Mouse (Mus musculus) MEL (cell line): ENCODE results near the gene Sh2d3c. TPM values are rescaled to one million over a fixed set of nuclear protein-coding genes. Genes with fewer than 3 reads are reported as not detected.

Experiments
- DNase-seq: peaks from one replicate; pipeline ENCODE4 v3.0.0; 2011; ENCODE audit warnings: low read depth, low spot score
- H3K27ac ChIP-seq: 2 replicates; pipeline ENCODE4 v1.5.1; 2012; ENCODE audit warnings: low read depth, mild to moderate bottlenecking, control low read depth, low read length, moderate library complexity; ENCODE audit not compliant: control insufficient read depth
- H3K27me3 ChIP-seq, 2 experiments: fragments of 150-350 bp in 1 of 2; sonication (generic) in 1 of 2; 2 replicates each; pipeline ENCODE4 v1.6.1; 2012; ENCODE audit warnings: low read length in 2 of 2, mild to moderate bottlenecking in 2 of 2, improper control_type of control experiment in 1 of 2, moderate library complexity in 1 of 2; ENCODE audit not compliant: insufficient read depth in 2 of 2, control insufficient read depth in 1 of 2
- H3K36me3 ChIP-seq, 2 experiments: 2 replicates each; pipeline ENCODE4 v1.6.1; 2012 to 2014; ENCODE audit warnings: low read length in 2 of 2, improper control_type of control experiment in 1 of 2, inconsistent platforms in 1 of 2, mild to moderate bottlenecking in 1 of 2; ENCODE audit not compliant: insufficient read depth in 2 of 2, control insufficient read depth in 1 of 2
- H3K4me1 ChIP-seq, 2 experiments: fragments of 150-350 bp in 1 of 2; sonication (generic) in 1 of 2; 2 replicates each; pipeline ENCODE4 v1.6.1; 2012; ENCODE audit warnings: low read length in 2 of 2, improper control_type of control experiment in 1 of 2, mild to moderate bottlenecking in 1 of 2; ENCODE audit not compliant: insufficient read depth in 2 of 2, control insufficient read depth in 1 of 2
- H3K4me3 ChIP-seq, 2 experiments: fragments of 150-350 bp in 1 of 2; sonication (generic) in 1 of 2; 2 replicates each; pipeline ENCODE4 v1.5.1; 2012; ENCODE audit warnings: low read depth in 2 of 2, low read length in 2 of 2, mild to moderate bottlenecking in 2 of 2, moderate library complexity in 2 of 2, control low read depth in 1 of 2, improper control_type of control experiment in 1 of 2; ENCODE audit not compliant: control insufficient read depth in 1 of 2, insufficient read depth in 1 of 2
- H3K79me2 ChIP-seq: 2 replicates; pipeline ENCODE4 v1.6.1; 2012; ENCODE audit warnings: mild to moderate bottlenecking, low read length, moderate library complexity; ENCODE audit not compliant: control insufficient read depth, poor library complexity, insufficient read depth
- H3K9ac ChIP-seq: 2 replicates; pipeline ENCODE4 v1.6.1; 2012; ENCODE audit warnings: low read depth, mild to moderate bottlenecking, control low read depth, low read length, moderate library complexity; ENCODE audit not compliant: control insufficient read depth, poor library complexity, severe bottlenecking
- H3K9me3 ChIP-seq: fragments of 150-350 bp; sonication (generic); replicated peaks from 2 replicates; pipeline ENCODE4 v1.6.1; 2012; ENCODE audit warnings: mild to moderate bottlenecking, low read length, improper control_type of control experiment, moderate library complexity; ENCODE audit not compliant: insufficient read depth
- BHLHE40 ChIP-seq: IDR thresholded peaks from 2 replicates; pipeline ENCODE4 v1.6.1; 2012; ENCODE audit warnings: low read depth, mild to moderate bottlenecking, inconsistent platforms, low read length, improper control_type of control experiment, borderline replicate concordance
- CHD1 ChIP-seq: IDR thresholded peaks from 2 replicates; pipeline ENCODE4 v1.6.1; 2012; ENCODE audit warnings: low read depth, mild to moderate bottlenecking, inconsistent platforms, low read length, improper control_type of control experiment
- CHD2 ChIP-seq: IDR thresholded peaks from 2 replicates; pipeline ENCODE4 v1.6.1; 2011; ENCODE audit warnings: low read length, improper control_type of control experiment
- CTCF ChIP-seq, 3 experiments: IDR thresholded peaks in 2 of 3; conservative IDR thresholded peaks in 1 of 3; 2 replicates each; pipeline ENCODE4 v1.5.1; 2011 to 2012; ENCODE audit warnings: low read length in 3 of 3, low read depth in 2 of 3, mild to moderate bottlenecking in 2 of 3, improper control_type of control experiment in 1 of 3, inconsistent platforms in 1 of 3, mixed read lengths in 1 of 3, moderate library complexity in 1 of 3; ENCODE audit not compliant: control insufficient read depth in 1 of 3, insufficient read depth in 1 of 3, poor library complexity in 1 of 3, severe bottlenecking in 1 of 3
- E2F4 ChIP-seq: IDR thresholded peaks from 2 replicates; pipeline ENCODE4 v1.6.1; 2011; ENCODE audit warnings: low read depth, low read length, improper control_type of control experiment, borderline replicate concordance
- ELF1 ChIP-seq: IDR thresholded peaks from 2 replicates; pipeline ENCODE4 v1.6.1; 2014; ENCODE audit warnings: low read depth, mild to moderate bottlenecking, inconsistent platforms, low read length, improper control_type of control experiment, moderate library complexity
- EP300 ChIP-seq, 2 experiments: IDR thresholded peaks; 2 replicates each; pipeline ENCODE4 v1.6.1; 2011; ENCODE audit warnings: improper control_type of control experiment in 2 of 2, low read length in 2 of 2, low read depth in 1 of 2, mild to moderate bottlenecking in 1 of 2
- ETS1 ChIP-seq: IDR thresholded peaks from 2 replicates; pipeline ENCODE4 v1.6.1; 2012; ENCODE audit warnings: low read depth, mild to moderate bottlenecking, inconsistent platforms, low read length, improper control_type of control experiment, moderate library complexity
- GABPA ChIP-seq: IDR thresholded peaks from 2 replicates; pipeline ENCODE4 v1.6.1; 2012; ENCODE audit warnings: low read depth, mild to moderate bottlenecking, inconsistent platforms, low read length, improper control_type of control experiment, moderate library complexity
- GATA1 ChIP-seq: IDR thresholded peaks from 2 replicates; pipeline ENCODE4 v1.6.1; 2011; ENCODE audit warnings: low read depth, low read length, improper control_type of control experiment
- HCFC1 ChIP-seq: IDR thresholded peaks from 2 replicates; pipeline ENCODE4 v1.6.1; 2012; ENCODE audit warnings: low read depth, mild to moderate bottlenecking, inconsistent platforms, low read length, improper control_type of control experiment, moderate library complexity
- JUND ChIP-seq: IDR thresholded peaks from 2 replicates; pipeline ENCODE4 v1.6.1; 2011; ENCODE audit warnings: low read depth, mild to moderate bottlenecking, improper control_type of control experiment, low read length
- MAFK ChIP-seq: IDR thresholded peaks from 2 replicates; pipeline ENCODE4 v1.6.1; 2011; ENCODE audit warnings: low read depth, mild to moderate bottlenecking, low read length, improper control_type of control experiment, borderline replicate concordance
- MAX ChIP-seq: IDR thresholded peaks from 2 replicates; pipeline ENCODE4 v1.6.1; 2011; ENCODE audit warnings: low read length, improper control_type of control experiment
- MAZ ChIP-seq: IDR thresholded peaks from 2 replicates; pipeline ENCODE4 v1.6.1; 2012; ENCODE audit warnings: low read depth, mild to moderate bottlenecking, inconsistent platforms, low read length, improper control_type of control experiment
- MEF2A ChIP-seq: IDR thresholded peaks from 2 replicates; pipeline ENCODE4 v1.6.1; 2014; ENCODE audit warnings: low read depth, mild to moderate bottlenecking, inconsistent platforms, low read length, improper control_type of control experiment; ENCODE audit not compliant: poor library complexity, insufficient replicate concordance, severe bottlenecking; ENCODE audit errors: extremely low read depth
- MXI1 ChIP-seq: IDR thresholded peaks from 2 replicates; pipeline ENCODE4 v1.6.1; 2011; ENCODE audit warnings: mild to moderate bottlenecking, low read depth, low read length, improper control_type of control experiment
- MYB ChIP-seq: IDR thresholded peaks from 2 replicates; pipeline ENCODE4 v1.6.1; 2011; ENCODE audit warnings: mild to moderate bottlenecking, low read depth, low read length, improper control_type of control experiment
- MYC ChIP-seq: IDR thresholded peaks from 2 replicates; pipeline ENCODE4 v1.6.1; 2011; ENCODE audit warnings: low read depth, mild to moderate bottlenecking, low read length, improper control_type of control experiment, moderate library complexity
- NELFE ChIP-seq: IDR thresholded peaks from 2 replicates; pipeline ENCODE4 v1.6.1; 2011; ENCODE audit warnings: low read depth, low read length, improper control_type of control experiment
- NRF1 ChIP-seq: IDR thresholded peaks from 2 replicates; pipeline ENCODE4 v1.6.1; 2014; ENCODE audit warnings: low read depth, mild to moderate bottlenecking, inconsistent platforms, low read length, improper control_type of control experiment, moderate library complexity; ENCODE audit not compliant: poor library complexity, insufficient read depth, severe bottlenecking
- POLR2A ChIP-seq, 2 experiments: IDR thresholded peaks; 2 replicates each; pipeline ENCODE4 v1.6.1; 2011 to 2012; ENCODE audit warnings: low read length in 2 of 2, mild to moderate bottlenecking in 2 of 2, control low read depth in 1 of 2, improper control_type of control experiment in 1 of 2, low read depth in 1 of 2, moderate library complexity in 1 of 2; ENCODE audit not compliant: control insufficient read depth in 1 of 2, insufficient read depth in 1 of 2, poor library complexity in 1 of 2
- POLR2AphosphoS2 ChIP-seq: IDR thresholded peaks from 2 replicates; pipeline ENCODE4 v1.6.1; 2011; ENCODE audit warnings: low read length, improper control_type of control experiment
- RAD21 ChIP-seq: IDR thresholded peaks from 2 replicates; pipeline ENCODE4 v1.6.1; 2011; ENCODE audit warnings: mild to moderate bottlenecking, low read depth, low read length, improper control_type of control experiment
- RCOR1 ChIP-seq: IDR thresholded peaks from 2 replicates; pipeline ENCODE4 v1.6.1; 2012; ENCODE audit warnings: low read depth, mild to moderate bottlenecking, inconsistent platforms, low read length, improper control_type of control experiment
- SIN3A ChIP-seq: IDR thresholded peaks from 2 replicates; pipeline ENCODE4 v1.6.1; 2012; ENCODE audit warnings: low read length, improper control_type of control experiment, inconsistent platforms
- SMC3 ChIP-seq: IDR thresholded peaks from 2 replicates; pipeline ENCODE4 v1.6.1; 2011; ENCODE audit warnings: low read depth, low read length, improper control_type of control experiment
- TAL1 ChIP-seq: IDR thresholded peaks from 2 replicates; pipeline ENCODE4 v1.6.1; 2012; ENCODE audit warnings: mild to moderate bottlenecking, inconsistent platforms, low read length, moderate library complexity, mixed read lengths
- TBP ChIP-seq: IDR thresholded peaks from 2 replicates; pipeline ENCODE4 v1.8.0; 2011; ENCODE audit warnings: low read depth, low read length, improper control_type of control experiment
- TCF12 ChIP-seq: IDR thresholded peaks from 2 replicates; pipeline ENCODE4 v1.6.1; 2014; ENCODE audit warnings: low read depth, mild to moderate bottlenecking, inconsistent platforms, low read length, improper control_type of control experiment, moderate library complexity
- USF1 ChIP-seq: IDR thresholded peaks from 2 replicates; pipeline ENCODE4 v1.6.1; 2014; ENCODE audit warnings: low read depth, mild to moderate bottlenecking, inconsistent platforms, low read length, improper control_type of control experiment, moderate library complexity
- USF2 ChIP-seq, 2 experiments: IDR thresholded peaks; 2 replicates each; pipeline ENCODE4 v1.6.1; 2011 to 2012; ENCODE audit warnings: improper control_type of control experiment in 2 of 2, low read length in 2 of 2, borderline replicate concordance in 1 of 2, inconsistent platforms in 1 of 2, low read depth in 1 of 2, mild to moderate bottlenecking in 1 of 2; ENCODE audit not compliant: insufficient read depth in 1 of 2
- ZC3H11A ChIP-seq: IDR thresholded peaks from 2 replicates; pipeline ENCODE4 v1.6.1; 2012; ENCODE audit warnings: low read depth, mild to moderate bottlenecking, inconsistent platforms, low read length, improper control_type of control experiment
- ZKSCAN1 ChIP-seq: IDR thresholded peaks from 2 replicates; pipeline ENCODE4 v1.6.1; 2012; ENCODE audit warnings: low read depth, mild to moderate bottlenecking, inconsistent platforms, low read length, improper control_type of control experiment, moderate library complexity
- ZMIZ1 ChIP-seq: IDR thresholded peaks from 2 replicates; pipeline ENCODE4 v1.6.1; 2012; ENCODE audit warnings: low read depth, mild to moderate bottlenecking, inconsistent platforms, low read length, improper control_type of control experiment, moderate library complexity
- ZNF384 ChIP-seq: IDR thresholded peaks from 2 replicates; pipeline ENCODE4 v1.6.1; 2012; ENCODE audit warnings: low read depth, mild to moderate bottlenecking, inconsistent platforms, low read length, improper control_type of control experiment
- polyA plus RNA-seq, 2 experiments: library from polyadenylated mRNA; stranded (reverse) in 1 of 2; unstranded in 1 of 2; fragments of >175 nt in 1 of 2; fragments of >200 nt in 1 of 2; gene quantifications; 2 replicates each; pipeline versions ENCODE4 v1.2.1 to v1.2.4; 2012; ENCODE audit warnings: low replicate concordance in 2 of 2, low read depth in 1 of 2; ENCODE audit not compliant: insufficient read length in 2 of 2, insufficient read depth in 1 of 2, missing spikeins in 1 of 2
- total RNA-seq: library from RNA; depleted of rRNA; stranded (reverse); fragments of 300-350 nt; gene quantifications from 2 replicates; pipeline ENCODE4 v1.2.3, GENCODE M21; 2012

Gene Sh2d3c
- total and polyA plus RNA-seq, 3 experiments = 0.19 to 0.43 TPM; not detected in 1

DNA sequence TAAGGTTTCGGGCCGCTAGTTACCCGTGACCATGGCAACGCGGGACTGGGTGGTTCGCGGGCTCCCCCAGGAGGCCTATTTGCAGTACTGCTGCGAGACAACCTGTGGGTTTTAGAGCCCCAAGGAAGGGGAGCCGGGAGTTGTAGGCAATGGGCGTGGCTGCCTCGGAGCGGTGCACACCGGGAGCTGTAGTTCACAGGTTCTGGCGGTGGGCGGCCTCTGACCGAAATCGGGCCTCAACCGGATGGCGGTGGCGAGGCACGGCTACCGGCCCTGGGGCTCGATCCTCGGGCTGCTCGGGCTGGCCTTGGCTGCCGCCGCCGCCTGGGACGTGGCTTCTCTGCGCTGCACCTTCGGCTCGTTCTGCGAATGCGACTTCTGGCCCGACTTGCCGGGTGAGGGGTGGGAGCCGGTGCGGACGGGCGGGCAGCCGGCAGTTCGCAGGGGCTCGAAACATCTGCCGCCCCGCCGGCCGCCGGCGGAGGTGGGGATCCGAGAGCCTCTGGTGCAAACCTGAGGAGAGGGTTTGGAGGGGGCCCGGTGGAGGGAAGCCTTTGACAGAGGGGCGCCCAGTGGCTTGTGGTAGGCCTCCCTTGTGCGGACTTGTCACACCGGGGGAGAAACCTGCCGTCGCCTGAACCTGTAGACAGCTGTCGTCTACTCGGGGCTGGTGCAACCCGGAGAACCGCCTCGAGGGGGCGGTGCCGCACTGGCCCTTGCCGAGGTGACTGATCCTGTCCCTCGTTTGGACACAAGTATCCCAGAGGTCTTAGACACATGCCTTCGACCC, 36.4 kb downstream of the Sh2d3c start, which contains the start of gene Tor2a:
Gene Tor2a, plus strand, starts transcription at position 179 of the 790 bp plus-strand sequence.
- peaks cover 2% of the 10 kb centered on the region; the same call in 1 of the 2 replicates for H3K79me2 ChIP-seq
- peak; percentile 98 for DNase-seq
- no peaks in the 10 kb centered on the region for H3K27me3 ChIP-seq
- H3K4me3 ChIP-seq = peak within 1 kb of the TSS; percentile 71 to 90
- H3K9me3 ChIP-seq = no peaks in the 10 kb centered on the region
- H3K27ac ChIP-seq = peak within 1 kb of the TSS; percentile 62
- no peaks in the 10 kb centered on the region; a peak in 1 of 4 replicates for H3K4me1 ChIP-seq
- H3K9ac ChIP-seq = peak within 1 kb of the TSS; percentile 95
- peaks cover 0 to 4% of the 10 kb centered on the region in 2 experiments; a peak in 2 of 4 replicates for H3K36me3 ChIP-seq
- no peak for TF ChIP-seq POLR2AphosphoS2
- peak; percentile 85 for TF ChIP-seq SMC3
- peak; percentile 81 for TF ChIP-seq ELF1
- TF ChIP-seq TCF12 = no peak; the same call in none of the 2 replicates
- TF ChIP-seq USF2 (IDR thresholded peaks at IDR 0.05; ENCODE audit: borderline replicate concordance in 1 of 2, insufficient read depth in 1 of 2, low read depth in 1 of 2, low read length in 2 of 2) = no peak
- TF ChIP-seq GABPA = no peak
- TF ChIP-seq POLR2A (IDR thresholded peaks at IDR 0.05; ENCODE audit: control insufficient read depth in 1 of 2, insufficient read depth in 1 of 2, low read depth in 1 of 2, low read length in 2 of 2, poor library complexity in 1 of 2) = peak; percentile 60 to 69; a peak in 3 of 4 replicates
- TF ChIP-seq MAFK = no peak
- TF ChIP-seq MAZ = peak; percentile 79; the same call in 1 of the 2 replicates
- no peak for TF ChIP-seq BHLHE40
- no peak for TF ChIP-seq MEF2A
- TF ChIP-seq ZNF384 = peak; percentile 30; the same call in 1 of the 2 replicates
- no peak for TF ChIP-seq JUND
- TF ChIP-seq MYC = no peak
- no peak for TF ChIP-seq ZMIZ1
- 0 out of 2 replicates have a peak, but pooled peaks have one; percentile 14 for TF ChIP-seq USF1
- TF ChIP-seq CHD1 = no peak
- no peak; the same call in 1 of the 2 replicates for TF ChIP-seq MXI1
- no peak; the same call in 1 of the 2 replicates for TF ChIP-seq RCOR1
- peak; percentile 91 for TF ChIP-seq RAD21
- no peak for TF ChIP-seq ETS1
- TF ChIP-seq CTCF (IDR thresholded peaks at IDR 0.05 in 2 of 3, conservative IDR thresholded peaks at IDR 0.05 in 1 of 3; ENCODE audit: control insufficient read depth in 1 of 3, insufficient read depth in 1 of 3, low read depth in 2 of 3, low read length in 3 of 3, poor library complexity in 1 of 3, severe bottlenecking in 1 of 3) = peak; percentile 78 to 98 (median 91)
- TF ChIP-seq GATA1 = no peak
- peak; percentile 50; the same call in 1 of the 2 replicates for TF ChIP-seq TBP
- TF ChIP-seq NELFE = peak; percentile 58
- TF ChIP-seq ZKSCAN1 = no peak
- no peak for TF ChIP-seq TAL1
- TF ChIP-seq MYB = no peak
- peak; percentile 96 for TF ChIP-seq SIN3A
- no peak for TF ChIP-seq EP300 (IDR thresholded peaks at IDR 0.05; ENCODE audit: low read depth in 1 of 2, low read length in 2 of 2)
- peak; percentile 99 for TF ChIP-seq HCFC1
- TF ChIP-seq CHD2 = no peak
- no peak for TF ChIP-seq E2F4
- TF ChIP-seq MAX = no peak
- no peak for TF ChIP-seq NRF1
- peak; percentile 69 for TF ChIP-seq ZC3H11A
